Mouse (Mus musculus) hindbrain, embryonic 12.5 days (tissue): ENCODE data around the gene Nek8. TPM values are rescaled to one million over a fixed set of nuclear protein-coding genes. Genes with fewer than 3 reads are reported as not detected.

Experiments used
- ATAC-seq: fragments of 200-750 bp; cut with Nextera tagmentation; 2 replicates; pipeline ENCODE4 v1.8.0; 2017; ENCODE audit warnings: moderate TSS enrichment; ENCODE audit not compliant: low FRiP score
- H3K27ac ChIP-seq: fragments of 300-500 bp; sonication (generic); 2 replicates; pipeline ENCODE4 v1.5.1; 2016; ENCODE audit warnings: mild to moderate bottlenecking
- H3K27me3 ChIP-seq: fragments of 300-500 bp; sonication (generic); 2 replicates; pipeline ENCODE4 v1.6.1; 2016; ENCODE audit warnings: mild to moderate bottlenecking
- H3K36me3 ChIP-seq: fragments of 300-500 bp; sonication (generic); 2 replicates; pipeline ENCODE4 v1.6.1; 2016; ENCODE audit warnings: mild to moderate bottlenecking
- H3K4me1 ChIP-seq: fragments of 300-500 bp; sonication (generic); 2 replicates; pipeline ENCODE4 v1.6.1; 2016
- H3K4me2 ChIP-seq: fragments of 300-500 bp; sonication (generic); replicated peaks from 2 replicates; pipeline ENCODE4 v1.6.1; 2016; ENCODE audit warnings: mild to moderate bottlenecking
- H3K4me3 ChIP-seq: fragments of 300-500 bp; sonication (generic); 2 replicates; pipeline ENCODE4 v1.5.1; 2016; ENCODE audit warnings: mild to moderate bottlenecking
- H3K9ac ChIP-seq: fragments of 300-500 bp; sonication (generic); 2 replicates; pipeline ENCODE4 v1.6.1; 2016; ENCODE audit warnings: mild to moderate bottlenecking, moderate library complexity
- H3K9me3 ChIP-seq: fragments of 300-500 bp; sonication (generic); replicated peaks from 2 replicates; pipeline ENCODE4 v1.6.1; 2016; ENCODE audit warnings: mild to moderate bottlenecking
- WGBS: fragments of 180-500 bp; shearing (Covaris S2); methylation state at CpG from one replicate; pipeline ENCODE4 v1.1.7; 2016; 5-methylcytosine and 5-hydroxymethylcytosine counted together
- polyA plus RNA-seq: library from polyadenylated mRNA; unstranded; fragments of >200 nt; fragmentation: Nextera tagmentation; extraction: Ambion mirVana; gene quantifications from 2 replicates; pipeline ENCODE4 v1.2.1, GENCODE M21; 2016

The Nek8 gene
- polyA plus RNA-seq, 1 experiment from 2014 or later = 12.9 TPM

- 74% methylated on average over 2 of the region's 2 CpGs for WGBS
- peaks cover 37% of the 10 kb centered on the region for H3K4me1 ChIP-seq
- H3K36me3 ChIP-seq = peaks cover 45% of the 10 kb centered on the region
Observed at GRCm38 (mm10) chr11:78163045-78163444, 13.4 kb downstream of the Nek8 start.

GRCm38 (mm10) chr11:78162504-78162903, 14.0 kb downstream of the Nek8 start:
- no peak for ATAC-seq

More at GRCm38 (mm10) chr11:78163045-78163444, 13.4 kb downstream of the Nek8 start:
- ATAC-seq = no peak
- Histone ChIP-seq H3K4me3 (peak overlapping the region; percentile 95), H3K4me2 (peak overlapping the region; percentile 84), H3K27ac (peak overlapping the region; percentile 97), H3K27me3 (no peaks in the 10 kb centered on the region), H3K9me3 (no peaks in the 10 kb centered on the region), H3K9ac (peak overlapping the region; percentile 99)

GRCm38 (mm10) chr11:78161968-78162367, 14.5 kb downstream of the Nek8 start:
- WGBS = 54% methylated on average over 4 of the region's 4 CpGs
- Histone ChIP-seq H3K4me1 (peaks cover 37% of the 10 kb centered on the region), H3K9ac (peak overlapping the region; percentile 99; the same call in 1 of the 2 replicates), H3K36me3 (peaks cover 54% of the 10 kb centered on the region), H3K9me3 (no peaks in the 10 kb centered on the region), H3K27ac (peak overlapping the region; percentile 97), H3K27me3 (no peaks in the 10 kb centered on the region), H3K4me2 (peak overlapping the region; percentile 84), H3K4me3 (peak overlapping the region; percentile 95; the same call in 1 of the 2 replicates)
- ATAC-seq = no peak

More at GRCm38 (mm10) chr11:78162504-78162903, 14.0 kb downstream of the Nek8 start:
- H3K27me3 ChIP-seq = no peaks in the 10 kb centered on the region
- H3K4me3 ChIP-seq = peak overlapping the region; percentile 95
- 46% methylated on average over 6 of the region's 6 CpGs for WGBS
- H3K36me3 ChIP-seq = peaks cover 50% of the 10 kb centered on the region
- peak overlapping the region; percentile 97 for H3K27ac ChIP-seq
- H3K9ac ChIP-seq = peak overlapping the region; percentile 99
- peak overlapping the region; percentile 84 for H3K4me2 ChIP-seq
- no peaks in the 10 kb centered on the region for H3K9me3 ChIP-seq
- H3K4me1 ChIP-seq = peaks cover 37% of the 10 kb centered on the region

GRCm38 (mm10) chr11:78161169-78161568, 15.3 kb downstream of the Nek8 start:
- H3K36me3 ChIP-seq = peaks cover 62% of the 10 kb centered on the region
- 0 out of 2 replicates have a peak overlapping the region, but pooled peaks have one; percentile 24 for H3K9ac ChIP-seq
- H3K27ac ChIP-seq = no peak overlapping the region; the same call in 1 of the 2 replicates
- H3K27me3 ChIP-seq = no peaks in the 10 kb centered on the region
- H3K4me2 ChIP-seq = no peak overlapping the region
- no peak for ATAC-seq
- H3K4me3 ChIP-seq = no peak overlapping the region
- no peaks in the 10 kb centered on the region for H3K9me3 ChIP-seq
- peaks cover 36% of the 10 kb centered on the region for H3K4me1 ChIP-seq
- WGBS = 93% methylated on average over 14 of the region's 14 CpGs

GRCm38 (mm10) chr11:78160675-78161074, 15.8 kb downstream of the Nek8 start:
- no peak overlapping the region for H3K4me2 ChIP-seq
- H3K4me1 ChIP-seq = peaks cover 31% of the 10 kb centered on the region
- H3K27ac ChIP-seq = no peak overlapping the region
- no peak for ATAC-seq
- 88% methylated on average over 3 of the region's 3 CpGs for WGBS
- H3K27me3 ChIP-seq = no peaks in the 10 kb centered on the region
- H3K9me3 ChIP-seq = no peaks in the 10 kb centered on the region
- peaks cover 67% of the 10 kb centered on the region for H3K36me3 ChIP-seq
- H3K9ac ChIP-seq = 0 out of 2 replicates have a peak overlapping the region, but pooled peaks have one; percentile 24
- H3K4me3 ChIP-seq = no peak overlapping the region

GRCm38 (mm10) chr11:78160171-78160570, 16.3 kb downstream of the Nek8 start:
- H3K9ac ChIP-seq = no peak overlapping the region
- H3K4me2 ChIP-seq = no peak overlapping the region
- no peaks in the 10 kb centered on the region for H3K27me3 ChIP-seq
- no peak overlapping the region for H3K4me3 ChIP-seq
- H3K36me3 ChIP-seq = peaks cover 72% of the 10 kb centered on the region
- ATAC-seq = no peak
- no peak overlapping the region for H3K27ac ChIP-seq
- 91% methylated on average over 18 of the region's 18 CpGs for WGBS
- no peaks in the 10 kb centered on the region for H3K9me3 ChIP-seq
- peaks cover 30% of the 10 kb centered on the region for H3K4me1 ChIP-seq

GRCm38 (mm10) chr11:78159557-78159956, 16.9 kb downstream of the Nek8 start:
- Histone ChIP-seq H3K4me2 (no peak overlapping the region), H3K4me1 (peaks cover 30% of the 10 kb centered on the region), H3K4me3 (no peak overlapping the region), H3K27ac (peak overlapping the region; percentile 4; the same call in 1 of the 2 replicates), H3K9me3 (no peaks in the 10 kb centered on the region), H3K36me3 (peaks cover 78% of the 10 kb centered on the region), H3K27me3 (no peaks in the 10 kb centered on the region), H3K9ac (no peak overlapping the region)
- WGBS = 79% methylated on average over 7 of the region's 7 CpGs
- no peak for ATAC-seq

GRCm38 (mm10) chr11:78159096-78159495, 17.4 kb downstream of the Nek8 start:
- no peak overlapping the region for H3K9ac ChIP-seq
- H3K27me3 ChIP-seq = no peaks in the 10 kb centered on the region
- H3K9me3 ChIP-seq = no peaks in the 10 kb centered on the region
- WGBS = 35% methylated on average over 2 of the region's 2 CpGs
- peaks cover 82% of the 10 kb centered on the region for H3K36me3 ChIP-seq
- H3K27ac ChIP-seq = no peak overlapping the region
- peak; percentile 23; the same call in 1 of the 2 replicates for ATAC-seq
- H3K4me1 ChIP-seq = peaks cover 33% of the 10 kb centered on the region
- no peak overlapping the region for H3K4me3 ChIP-seq
- no peak overlapping the region for H3K4me2 ChIP-seq

- Histone ChIP-seq H3K36me3 (peaks cover 86% of the 10 kb centered on the region), H3K4me1 (peaks cover 18% of the 10 kb centered on the region), H3K27ac (no peak overlapping the region), H3K9ac (no peak overlapping the region), H3K4me2 (no peak overlapping the region), H3K9me3 (no peaks in the 10 kb centered on the region), H3K4me3 (no peak overlapping the region), H3K27me3 (no peaks in the 10 kb centered on the region)
- 76% methylated on average over 6 of the region's 6 CpGs for WGBS
- no peak for ATAC-seq
Observed at GRCm38 (mm10) chr11:78156156-78156699, 20.2 kb downstream of the Nek8 start.

GRCm38 (mm10) chr11:78155674-78156073, 20.8 kb downstream of the Nek8 start:
- Histone ChIP-seq H3K4me2 (no peak overlapping the region), H3K27me3 (no peaks in the 10 kb centered on the region), H3K9ac (no peak overlapping the region), H3K27ac (no peak overlapping the region), H3K4me1 (peaks cover 18% of the 10 kb centered on the region), H3K4me3 (no peak overlapping the region), H3K9me3 (no peaks in the 10 kb centered on the region), H3K36me3 (peaks cover 86% of the 10 kb centered on the region)
- WGBS = 85% methylated on average over 5 of the region's 5 CpGs
- ATAC-seq = no peak

GRCm38 (mm10) chr11:78153778-78154177, 22.7 kb downstream of the Nek8 start:
- Histone ChIP-seq H3K4me3 (no peak overlapping the region), H3K27ac (0 out of 2 replicates have a peak overlapping the region, but pooled peaks have one; percentile 12), H3K9me3 (no peaks in the 10 kb centered on the region), H3K9ac (no peak overlapping the region), H3K4me2 (no peak overlapping the region), H3K27me3 (no peaks in the 10 kb centered on the region), H3K36me3 (peaks cover 82% of the 10 kb centered on the region), H3K4me1 (peaks cover 11% of the 10 kb centered on the region; the same call in 1 of the 2 replicates)
- ATAC-seq = peak; percentile 32; the same call in 1 of the 2 replicates
- 90% methylated on average over 13 of the region's 13 CpGs for WGBS

- Histone ChIP-seq H3K4me3 (no peak overlapping the region), H3K27me3 (no peaks in the 10 kb centered on the region), H3K27ac (peak overlapping the region; percentile 64), H3K36me3 (peaks cover 75% of the 10 kb centered on the region), H3K9ac (no peak overlapping the region), H3K9me3 (no peaks in the 10 kb centered on the region), H3K4me1 (peaks cover 9% of the 10 kb centered on the region; the same call in 1 of the 2 replicates), H3K4me2 (no peak overlapping the region; the same call in 1 of the 2 replicates)
- 63% methylated on average over 9 of the region's 9 CpGs for WGBS
- no peak for ATAC-seq
Observed at GRCm38 (mm10) chr11:78152299-78153231, 23.9 kb downstream of the Nek8 start.
